Mouse (Mus musculus) cerebellum, adult 2 months (tissue): ENCODE results near the gene Snapc5.

Experiments
- CTCF ChIP-seq: fragments of 200-500 bp; IDR thresholded peaks from 2 replicates; pipeline ENCODE4 v1.5.1; 2011; ENCODE audit warnings: low read depth, mild to moderate bottlenecking, control low read depth, low read length, moderate library complexity, borderline replicate concordance; ENCODE audit not compliant: insufficient read depth
- POLR2A ChIP-seq: fragments of 200-500 bp; IDR thresholded peaks from 2 replicates; pipeline ENCODE4 v1.6.1; 2011; ENCODE audit warnings: low read length, control low read depth, borderline replicate concordance; ENCODE audit not compliant: insufficient read depth

GRCm38 (mm10) chr9:64222098-64222497 is 43.0 kb downstream of the Snapc5 start:
- TF ChIP-seq CTCF, result no peak
- no peak for TF ChIP-seq POLR2A
